Mouse (Mus musculus) kidney, adult 18-20 months (tissue): ENCODE data around the gene Cyp2d10.
"Not testable (repeated sequence)": the region's sequence is repeated elsewhere in the genome, so short reads cannot be mapped to it uniquely, and the experiment has no call there.

Experiments used
- DNase-seq: peaks from one replicate; pipeline ENCODE4 v3.0.0; 2021

The Cyp2d10 gene

DNA sequence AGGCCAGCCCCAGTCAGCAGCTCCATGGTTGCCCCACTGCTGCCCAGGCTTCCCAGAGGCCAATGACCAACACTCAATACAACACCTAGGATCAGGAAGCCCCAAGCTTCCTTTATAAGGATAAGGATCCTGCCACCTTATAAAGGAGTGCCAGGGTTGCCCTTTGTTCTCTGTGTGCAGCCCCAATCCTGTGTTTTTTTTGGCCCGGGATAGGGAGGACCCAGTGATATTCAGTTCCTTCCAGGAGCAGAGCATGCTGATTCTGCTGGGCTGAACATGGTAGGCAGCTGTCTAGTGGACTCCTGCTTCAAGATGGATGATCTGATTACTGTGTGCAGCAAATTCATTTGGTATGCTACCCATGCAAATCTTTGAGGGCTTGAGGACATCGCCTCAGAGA lies 13.1 kb downstream of the Cyp2d10 start, which contains the start of gene Cyp2d11:
TSS of gene Cyp2d11 (minus strand) at position 101 of the 400 bp plus-strand sequence.
- not testable (repeated sequence) for DNase-seq

DNA sequence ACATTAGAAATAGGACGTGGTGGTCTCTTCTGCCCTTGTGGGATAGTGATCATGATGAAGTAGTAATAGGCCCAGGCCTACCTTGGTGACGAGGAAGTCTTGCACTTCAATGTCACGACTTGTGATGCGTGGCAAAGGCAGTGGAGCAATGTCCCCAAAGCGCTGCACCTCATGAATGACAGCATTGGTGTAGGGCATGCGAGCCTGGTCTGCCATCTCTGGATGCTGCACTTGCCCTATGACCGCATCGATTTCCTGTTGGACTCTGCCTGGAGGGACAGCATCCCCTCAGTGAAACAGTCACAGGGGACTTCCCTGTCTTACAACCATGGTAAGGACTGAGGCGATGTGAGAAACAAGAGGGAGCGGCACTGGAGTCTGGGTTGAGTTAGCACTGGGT lies 17.1 kb downstream of the Cyp2d10 start:
- not testable (repeated sequence) for DNase-seq

DNA sequence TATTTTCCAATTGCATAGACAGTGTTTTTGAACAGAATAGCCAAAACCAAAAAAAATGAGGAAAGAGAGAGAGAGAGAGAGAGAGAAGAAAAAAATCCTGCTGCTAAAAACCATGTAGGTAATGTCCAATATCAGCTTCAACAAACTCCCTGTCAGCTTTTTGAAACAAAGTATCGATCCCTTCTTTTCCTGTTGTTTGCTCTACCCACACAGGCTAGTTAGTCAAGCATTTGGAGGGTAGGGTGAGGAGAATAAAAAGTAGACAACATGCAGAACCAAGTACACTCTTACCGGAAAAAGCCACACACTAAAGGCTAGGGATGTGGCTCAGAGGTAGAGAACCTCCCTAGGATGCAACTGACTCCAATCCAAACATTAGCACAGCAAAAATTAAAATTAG lies 21.3 kb downstream of the Cyp2d10 start:
- no peak for DNase-seq

DNA sequence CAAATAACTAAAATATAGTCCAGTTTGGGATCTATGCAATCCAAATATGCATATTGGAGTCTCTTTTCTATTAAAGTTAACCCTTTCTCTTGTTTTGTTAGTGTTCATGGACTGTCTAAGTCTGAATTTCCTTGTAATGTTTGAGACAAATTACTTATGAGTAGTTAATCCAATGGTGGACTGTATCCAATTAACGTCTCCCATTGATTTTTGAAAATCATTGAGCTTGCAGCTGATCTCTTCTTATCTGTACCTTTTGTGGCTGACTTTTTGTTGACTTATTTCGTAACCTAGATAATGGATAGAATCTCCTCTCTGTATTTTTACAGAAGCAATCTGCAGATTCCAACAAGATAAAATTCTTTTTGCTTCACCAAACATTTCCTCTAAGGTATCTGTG lies 24.6 kb downstream of the Cyp2d10 start:
- no peak for DNase-seq

DNA sequence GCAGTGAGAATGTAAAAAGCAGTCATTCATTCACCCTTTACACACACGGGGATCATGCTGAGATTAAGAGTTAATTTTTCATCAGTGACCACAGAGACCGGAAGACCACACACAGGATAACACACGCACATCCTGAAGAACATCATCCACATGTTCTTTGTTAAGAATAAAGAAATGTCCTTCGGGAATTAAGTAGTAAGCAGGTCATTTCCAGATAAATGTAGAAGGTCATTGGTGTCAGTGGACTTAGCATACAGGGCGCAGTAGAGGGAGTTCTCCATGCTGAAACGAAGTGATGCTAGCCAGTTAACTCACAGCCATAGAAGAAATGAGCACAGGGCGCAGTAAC lies 26.3 kb downstream of the Cyp2d10 start:
- no peak for DNase-seq

DNA sequence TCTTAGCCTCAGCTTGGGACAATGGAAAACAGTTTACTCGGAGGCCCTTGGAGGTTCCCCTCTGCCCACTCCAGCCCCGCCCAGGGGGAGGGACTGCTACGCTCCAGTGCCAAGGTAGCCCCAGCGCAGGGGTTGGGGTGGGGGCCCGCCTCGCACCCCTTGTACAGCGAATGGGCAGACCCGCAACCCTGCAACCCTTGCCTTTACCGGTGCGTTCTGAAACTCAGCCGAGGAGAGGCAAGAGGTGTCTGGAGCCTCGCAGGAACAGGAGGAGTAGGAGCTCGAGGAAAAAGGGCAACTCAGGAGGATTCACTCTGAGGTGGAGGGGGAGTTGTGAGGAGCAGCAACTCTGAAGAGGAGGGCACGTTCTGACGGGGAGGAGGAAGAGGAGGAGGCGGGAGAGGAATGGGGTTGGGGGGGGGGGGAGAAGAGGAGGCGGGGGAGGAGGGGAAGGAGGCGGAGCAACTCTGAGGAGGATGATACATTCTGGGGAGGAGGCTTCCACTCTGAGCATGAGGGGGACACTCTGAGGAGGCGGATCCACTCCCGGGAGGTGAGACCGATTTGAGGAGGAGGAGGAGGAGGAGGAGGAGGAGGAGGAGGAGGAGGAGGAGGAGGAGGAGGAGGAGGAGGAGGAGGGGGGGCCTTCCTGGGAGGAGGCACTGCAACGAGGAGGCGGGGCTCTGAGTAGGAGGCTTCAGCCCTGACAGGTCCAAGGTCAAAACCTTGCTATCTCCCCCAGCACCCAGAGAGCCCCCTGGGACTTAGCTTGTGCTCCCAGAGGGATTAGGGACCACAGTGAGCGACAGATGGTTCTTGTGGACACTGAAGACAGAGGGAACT lies 26.9 kb downstream of the Cyp2d10 start, which contains the start of gene Cyp2d22:
TSS of gene Cyp2d22 (minus strand) at position 390 of the 843 bp plus-strand sequence.
- DNase-seq: peak; percentile 80

DNA sequence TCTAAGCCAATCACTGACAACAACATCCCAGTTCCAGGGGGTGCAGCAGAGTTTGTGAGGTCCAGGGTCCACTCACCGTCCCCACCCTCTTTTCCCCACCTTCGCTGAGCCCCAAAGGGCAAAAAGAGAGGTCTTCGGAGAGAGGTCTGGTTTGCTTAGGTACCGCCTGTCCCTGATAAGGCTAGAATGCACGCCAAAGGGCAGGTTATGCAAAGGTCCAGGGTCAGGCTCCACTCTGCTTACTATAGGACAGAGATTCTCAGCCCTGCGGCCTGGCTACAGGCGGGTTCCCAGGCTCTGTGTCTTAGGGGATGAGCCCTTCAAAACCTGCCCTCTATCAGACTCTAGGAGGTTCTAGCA lies 27.5 kb downstream of the Cyp2d10 start:
- DNase-seq: no peak

DNA sequence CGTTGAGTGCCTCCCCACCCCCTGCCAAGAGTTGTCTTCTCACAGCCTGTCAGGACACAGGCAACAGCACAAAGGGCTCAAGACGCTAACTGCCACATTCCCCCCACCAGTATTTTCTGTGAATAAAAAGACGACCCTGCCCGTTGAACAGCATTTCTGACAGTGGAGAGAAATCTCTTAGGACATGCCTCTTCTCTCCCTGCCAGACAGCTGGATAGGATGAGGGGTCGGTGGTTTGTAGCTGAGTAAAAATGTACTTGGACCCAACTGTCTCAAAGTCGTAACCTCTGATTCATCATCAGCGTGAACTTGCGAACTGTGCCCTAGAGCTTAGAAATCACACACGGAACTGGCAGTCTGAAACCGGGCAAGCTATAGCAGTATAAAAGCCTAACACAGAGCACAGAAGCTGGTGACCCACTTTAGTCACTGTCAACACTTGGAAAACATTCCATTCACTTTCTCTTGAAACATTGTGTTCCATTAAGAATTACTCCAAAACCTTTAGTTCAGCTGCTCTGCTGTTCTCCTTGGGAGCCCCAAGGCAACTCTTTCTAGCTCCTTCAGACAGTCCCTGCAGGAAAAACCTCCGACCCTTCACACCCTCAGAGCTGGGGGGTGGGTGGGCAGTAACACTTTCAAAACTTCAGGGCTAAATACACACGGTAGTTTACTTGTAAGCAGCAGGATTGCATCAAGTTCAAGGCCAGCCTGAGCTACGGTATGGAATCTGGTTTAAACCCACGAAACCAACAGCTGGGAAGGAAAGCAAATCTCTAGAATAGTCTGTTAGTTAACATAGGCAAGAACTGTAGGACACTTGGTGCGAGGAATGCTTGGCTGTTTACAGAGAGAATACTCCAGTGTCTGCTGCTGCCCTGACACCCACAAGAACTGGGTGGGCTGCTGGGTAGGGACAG lies 28.5 kb downstream of the Cyp2d10 start:
- DNase-seq: peak; percentile 35

DNA sequence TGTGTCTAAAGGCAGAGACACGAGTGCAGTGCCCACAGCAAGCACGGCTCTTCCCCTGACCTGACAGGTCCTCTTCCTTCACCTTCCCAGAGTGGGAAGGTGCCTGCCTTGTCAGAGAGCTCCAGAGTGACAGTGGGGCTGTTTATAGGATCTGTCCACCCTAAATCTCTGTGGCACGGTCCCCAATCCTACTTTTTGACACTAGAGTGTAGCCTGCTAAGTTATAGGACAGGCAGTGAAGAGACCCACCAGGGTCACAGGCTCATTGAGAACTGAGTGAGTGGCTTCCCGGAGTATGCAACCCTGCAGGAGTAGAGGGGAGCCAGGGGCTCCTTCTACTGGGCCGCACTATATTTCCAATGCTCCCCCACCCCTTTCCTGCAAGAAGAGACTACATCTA lies 29.3 kb downstream of the Cyp2d10 start:
- DNase-seq: no peak

DNA sequence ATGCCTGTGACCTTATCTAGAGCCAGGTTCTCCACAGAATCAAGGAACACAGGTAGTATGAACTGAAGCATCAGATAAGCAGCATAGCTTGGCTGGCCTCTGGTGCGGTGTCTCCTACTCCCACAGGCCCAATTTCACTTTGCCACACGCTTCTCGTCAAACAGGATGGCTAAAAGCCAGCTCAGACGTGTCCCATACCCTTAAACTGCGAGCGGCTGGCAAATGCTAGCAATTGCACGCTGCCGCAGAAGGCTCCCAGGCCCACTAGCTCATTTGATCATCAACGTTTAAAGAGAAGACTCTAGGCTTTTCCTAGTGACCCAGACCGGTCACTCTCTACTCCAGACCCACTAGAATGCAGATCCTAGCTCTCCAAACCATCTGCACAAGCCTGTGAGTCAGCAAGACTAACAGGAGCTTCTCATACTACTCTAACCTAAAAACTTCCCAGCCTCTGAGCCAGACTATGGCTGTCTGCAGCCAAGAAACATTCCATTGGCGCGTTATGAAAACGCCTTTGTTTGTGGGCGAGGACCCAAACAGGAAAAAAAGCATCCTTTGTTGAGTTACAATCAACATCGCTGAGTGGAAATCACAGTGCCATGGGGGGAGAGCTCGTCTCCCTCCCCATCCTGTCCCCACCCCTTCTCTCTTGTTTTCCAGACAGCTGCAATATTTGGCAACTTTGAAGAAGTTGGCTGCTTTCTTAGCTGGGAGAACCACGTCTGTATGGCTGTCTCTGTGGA lies 30.4 kb downstream of the Cyp2d10 start:
- DNase-seq: peak; percentile 55

DNA sequence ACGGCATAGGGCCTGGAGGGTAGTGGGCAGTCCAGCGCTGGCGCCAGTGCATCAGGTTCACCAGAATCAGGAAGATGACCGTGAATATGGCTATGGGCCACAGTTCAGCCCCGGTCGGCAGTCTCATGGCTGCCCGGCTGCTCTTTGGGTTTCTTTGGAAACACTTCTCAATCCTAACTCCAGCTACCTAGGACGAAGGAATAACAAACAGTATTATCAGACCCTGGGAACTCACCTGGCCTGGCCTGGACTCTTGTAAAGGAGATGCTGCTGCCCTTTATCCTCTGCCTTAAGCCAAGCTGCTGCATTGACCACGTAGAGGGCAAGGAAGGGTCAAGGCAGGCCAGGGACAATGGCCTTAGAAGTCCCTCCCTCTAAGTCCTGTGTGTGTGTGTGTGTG lies 31.1 kb downstream of the Cyp2d10 start:
- no peak for DNase-seq

DNA sequence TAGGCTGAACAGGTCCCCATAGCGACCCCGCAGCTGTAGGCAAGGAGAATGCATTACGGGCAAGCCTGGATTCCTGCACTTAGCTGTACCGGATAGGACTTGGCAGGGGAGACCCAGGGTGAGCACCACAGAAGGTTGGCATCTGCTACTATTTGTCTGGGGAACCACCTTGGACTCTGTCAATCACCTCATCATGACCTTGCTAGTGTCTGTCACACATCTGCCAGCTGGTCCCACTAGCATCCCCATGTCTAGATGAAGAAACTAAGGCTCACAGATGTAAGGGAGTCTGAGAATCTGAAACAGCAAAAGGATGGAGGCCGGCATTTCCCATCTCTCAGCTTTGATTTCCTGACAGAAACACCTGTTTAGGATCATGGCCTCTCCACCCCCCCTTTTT lies 32.6 kb downstream of the Cyp2d10 start:
- no peak for DNase-seq

DNA sequence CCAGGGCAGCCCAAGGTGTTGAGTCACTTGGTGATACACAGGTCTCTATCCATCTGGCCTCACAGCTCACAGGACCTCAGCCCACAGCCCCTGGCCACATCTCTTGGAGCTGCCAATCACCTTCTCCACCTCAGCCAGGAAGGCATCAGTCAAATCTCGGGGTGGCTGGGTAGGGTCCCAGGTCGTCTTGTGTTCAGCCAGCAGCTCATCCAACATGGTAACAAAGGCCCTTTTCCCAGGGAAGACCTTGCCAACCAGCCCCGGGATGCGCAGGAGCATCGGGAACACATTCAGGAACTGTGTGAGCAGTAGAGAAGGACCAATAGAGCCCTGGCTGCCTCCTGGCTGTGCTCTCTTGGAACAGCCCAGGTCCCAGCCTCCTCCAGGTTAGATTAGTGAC lies 34.0 kb downstream of the Cyp2d10 start:
- DNase-seq: no peak

DNA sequence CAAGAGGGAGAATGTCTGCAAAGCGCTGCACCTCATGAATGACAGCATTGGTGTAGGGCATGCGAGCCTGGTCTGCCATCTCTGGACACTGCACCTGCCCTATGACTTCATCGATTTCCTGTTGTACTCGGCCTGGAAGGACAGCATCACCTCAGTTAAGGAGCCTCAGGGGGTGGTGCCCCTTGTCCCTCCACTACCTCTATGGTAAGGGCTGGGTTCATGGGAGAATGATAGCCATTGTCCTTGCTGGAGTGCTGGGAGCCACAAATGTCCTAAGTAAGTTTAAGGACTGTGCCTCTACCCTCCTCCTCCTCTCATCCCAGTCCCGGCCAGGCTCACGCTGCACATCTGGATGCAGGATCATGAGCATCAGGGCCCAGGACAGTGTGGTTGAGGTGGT lies 34.5 kb downstream of the Cyp2d10 start:
- no peak for DNase-seq

DNA sequence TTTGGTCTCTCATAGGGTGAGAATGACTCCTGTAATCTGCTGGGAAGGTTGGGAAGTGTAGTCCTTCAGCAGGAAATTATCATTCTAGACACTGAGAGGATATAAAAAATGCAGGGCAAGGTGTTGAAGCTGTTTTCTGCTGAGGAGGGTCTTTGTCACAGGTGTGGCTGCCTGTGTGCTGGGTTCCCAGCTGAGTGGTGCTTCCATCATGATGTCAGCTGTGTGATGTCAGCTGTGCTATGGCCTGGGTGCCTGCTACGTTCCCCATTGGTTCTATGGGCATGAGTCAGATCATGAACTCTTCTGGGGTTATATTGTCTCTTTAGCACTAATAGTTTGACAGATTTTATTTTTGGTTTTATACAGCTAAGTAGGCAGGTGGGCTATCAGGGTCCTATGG lies 38.1 kb downstream of the Cyp2d10 start:
- no peak for DNase-seq

DNA sequence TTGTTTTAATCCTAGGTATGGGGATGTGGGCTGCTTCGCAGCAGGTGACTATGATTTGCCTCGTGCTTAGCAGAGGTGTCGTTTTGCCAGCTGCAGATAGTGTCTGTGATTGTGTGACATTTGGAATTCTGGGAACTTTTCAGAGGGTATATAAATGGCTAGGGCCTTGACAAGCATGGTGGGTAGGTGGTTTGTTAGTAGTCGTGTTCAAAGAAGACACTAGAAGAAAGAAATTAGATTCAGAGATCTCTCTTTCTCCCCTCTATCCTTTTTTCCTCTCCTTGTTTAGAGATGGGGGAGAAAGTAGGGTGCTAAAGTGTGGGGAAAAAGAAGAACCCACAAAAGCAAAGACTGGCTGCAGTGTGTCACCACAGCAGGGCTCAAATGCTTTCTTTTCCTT lies 38.8 kb downstream of the Cyp2d10 start:
- DNase-seq: peak; percentile 0

DNA sequence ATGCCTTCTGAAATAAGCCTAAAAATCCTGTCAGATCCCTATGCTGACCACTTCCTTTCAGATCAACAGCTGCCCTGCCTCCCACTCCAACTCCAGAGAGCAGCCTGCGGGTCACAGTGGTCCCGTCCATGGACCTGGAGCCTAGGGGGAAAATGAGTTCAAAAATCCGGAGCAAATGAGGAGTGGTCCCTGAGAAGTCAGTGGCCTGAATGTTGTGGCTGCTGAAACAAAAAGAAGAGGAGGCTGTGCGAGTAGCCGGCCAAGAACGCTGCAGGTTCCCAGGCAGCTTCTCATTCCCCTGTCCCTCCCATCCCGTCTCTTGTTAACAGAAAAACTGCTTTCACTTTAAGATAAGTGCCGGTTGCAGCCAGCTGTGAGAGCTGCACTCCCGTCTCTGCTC lies 42.4 kb downstream of the Cyp2d10 start:
- DNase-seq: peak; percentile 15

DNA sequence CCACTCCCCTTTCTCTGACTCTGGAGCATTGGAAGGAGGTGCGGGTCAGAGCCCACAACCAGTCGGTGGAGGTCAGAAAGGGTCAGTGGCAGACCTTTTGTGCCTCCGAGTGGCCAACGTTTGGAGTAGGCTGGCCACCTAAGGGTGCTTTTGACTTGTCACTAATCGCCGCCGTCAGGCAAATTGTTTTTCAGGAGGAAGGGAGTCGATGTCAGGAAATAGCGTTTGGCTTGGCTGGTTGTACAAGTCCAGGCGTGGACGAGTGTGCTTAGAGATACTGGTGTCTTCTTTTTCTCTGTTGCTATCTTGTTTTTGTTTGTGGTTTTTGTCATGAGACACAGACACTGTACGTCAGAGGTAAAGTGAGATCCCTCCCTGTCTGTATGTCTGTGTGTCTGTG lies 43.2 kb downstream of the Cyp2d10 start:
- peak; percentile 2 for DNase-seq

DNA sequence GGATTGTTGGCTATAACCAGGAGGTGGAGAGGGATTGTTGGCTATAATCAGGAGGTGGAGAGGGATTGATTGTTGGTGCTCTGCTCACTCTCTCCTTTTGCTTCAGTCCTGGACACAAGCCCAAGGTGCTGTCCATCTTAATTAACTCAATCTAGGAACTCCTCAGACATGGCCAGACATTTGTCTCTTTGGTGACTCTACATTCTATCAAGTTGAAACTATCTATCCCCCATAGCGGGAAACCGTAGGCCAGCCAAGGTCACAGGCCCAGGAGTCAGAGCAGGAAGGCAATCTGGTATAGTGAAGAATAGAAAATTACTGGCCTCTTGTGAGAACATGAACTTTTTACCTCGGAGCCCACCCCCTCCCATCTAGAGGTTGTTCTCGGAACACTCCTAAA lies 44.8 kb downstream of the Cyp2d10 start:
- peak; percentile 36 for DNase-seq

DNA sequence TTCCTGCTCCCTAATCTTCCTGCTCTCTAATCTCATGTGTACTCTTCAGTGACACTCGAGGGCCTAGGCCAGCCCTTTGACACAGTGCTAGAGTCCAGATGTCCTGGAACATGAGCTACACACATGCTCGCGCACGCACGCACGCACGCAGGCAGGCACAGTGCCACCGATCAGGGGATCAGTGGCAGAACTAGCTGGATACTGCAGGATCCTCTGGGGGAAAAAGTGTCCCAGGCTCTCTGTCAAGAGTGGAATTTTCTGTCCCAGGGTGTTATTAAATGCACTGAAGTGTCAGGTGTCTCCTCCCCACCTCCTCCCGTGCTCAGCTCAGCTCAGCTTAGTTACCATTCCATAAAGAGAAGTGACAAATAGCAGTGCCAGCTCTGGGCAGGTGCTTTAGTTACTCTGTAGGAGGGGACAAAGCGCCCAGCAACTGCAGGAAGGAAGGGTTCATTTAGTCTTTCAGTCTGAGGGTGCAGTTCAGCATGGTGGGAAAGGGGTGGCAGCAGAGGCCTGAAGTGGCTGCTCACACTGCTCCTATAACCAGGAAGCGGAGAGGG lies 45.5 kb downstream of the Cyp2d10 start:
- DNase-seq: peak; percentile 57

DNA sequence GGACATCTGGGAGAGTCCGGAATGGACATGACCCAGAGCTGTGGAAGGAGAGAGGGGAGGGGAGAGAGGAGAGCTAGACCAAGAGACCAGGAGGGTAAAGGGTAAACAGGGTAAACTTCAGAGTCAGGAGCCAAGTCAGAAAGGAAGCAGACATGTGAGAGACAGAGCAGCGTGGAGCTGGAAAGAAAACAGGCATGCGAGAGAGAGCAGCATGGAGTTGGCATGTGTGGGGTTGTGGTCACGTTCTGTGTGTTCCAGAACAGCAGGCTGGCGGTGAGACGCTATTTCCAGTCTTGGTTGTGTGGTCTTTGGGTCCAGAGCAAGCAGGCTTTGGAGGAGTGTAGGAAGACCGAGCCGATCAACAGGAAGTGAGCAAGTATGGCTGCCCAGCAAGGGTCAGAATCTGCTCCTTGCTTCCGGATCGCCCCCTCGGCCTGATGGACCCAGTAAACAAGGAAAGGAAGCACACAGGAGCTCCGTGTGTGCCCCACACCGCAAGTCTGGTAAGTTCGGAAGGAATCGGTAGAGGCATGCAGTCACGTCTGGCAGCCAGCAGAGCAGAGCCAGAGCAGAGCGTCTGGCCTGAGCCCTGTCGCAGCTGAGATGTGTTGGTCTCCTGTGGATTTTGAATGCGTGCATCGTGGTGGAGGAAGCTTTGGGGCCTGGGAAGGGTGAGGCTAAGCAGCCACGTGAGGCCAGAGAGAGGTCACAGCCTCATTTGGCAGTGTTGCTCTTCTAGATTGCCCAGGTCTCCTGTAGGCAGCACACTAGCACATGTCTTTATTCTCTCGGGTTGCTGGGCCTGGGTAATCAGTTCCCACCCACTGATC lies 48.3 kb downstream of the Cyp2d10 start:
- peak; percentile 70 for DNase-seq
